In the genomic region with DNA sequence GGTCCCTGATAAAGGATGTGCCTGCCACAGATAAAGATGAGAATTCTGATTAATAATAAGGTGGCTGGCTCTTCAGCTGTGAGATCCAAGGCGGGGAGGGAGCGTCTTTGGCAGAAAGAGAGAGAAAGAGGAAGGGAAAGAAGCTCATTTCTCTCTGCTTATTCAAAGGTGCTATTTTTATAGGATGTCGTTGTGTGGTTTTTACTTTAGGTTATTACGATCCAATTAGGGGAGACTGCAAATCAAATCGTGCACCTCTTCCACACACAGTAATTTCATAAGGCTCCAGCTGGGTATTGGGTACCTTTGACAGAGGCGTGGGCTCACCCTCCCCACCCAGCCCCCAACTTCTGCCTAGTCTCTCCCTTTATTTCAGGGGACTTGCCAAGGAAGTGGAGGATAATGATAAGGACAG, we compare ENCODE assay signal across 12 mouse cellular contexts. TPM values are rescaled to one million over a fixed set of nuclear protein-coding genes. Genes with fewer than 3 reads are reported as not detected.
A peak's percentile ranks its signal among the peaks of the same experiment; 100 is the strongest.
DNase-seq lines count a peak whose midpoint lies in the region; ATAC-seq lines count a peak whose summit lies in the region.
"Had no signal": no experiment of that assay in that cellular context is flagged by ENCODE, and none has a peak within 500 bp of the region (broad histone marks: within the 10 kb centered on the region; RNA-seq: fewer than 3 reads in every experiment).

No protein-coding gene starts in this region.

- peak overlapping the region; percentile 72 for H3K9ac ChIP-seq in neural tube, embryonic 11.5 days (ENCODE audit: low read length)
- no peak overlapping the region for H3K9ac ChIP-seq in forebrain, embryonic 12.5 days
- H3K9ac ChIP-seq: embryonic facial prominence, embryonic 15.5 days had no signal

- no peak overlapping the region for H3K27ac ChIP-seq in neural tube, embryonic 11.5 days (ENCODE audit: low read depth, low read length)
- H3K27ac ChIP-seq in forebrain, embryonic 12.5 days = no peak overlapping the region
- H3K27ac ChIP-seq: embryonic facial prominence, embryonic 15.5 days; kidney, postnatal 0 days had no signal

- no peaks in the 10 kb centered on the region for H3K9me3 ChIP-seq in neural tube, embryonic 11.5 days (ENCODE audit: control insufficient read depth, low read length)
- no peaks in the 10 kb centered on the region for H3K9me3 ChIP-seq in forebrain, embryonic 12.5 days
- H3K9me3 ChIP-seq: embryonic facial prominence, embryonic 15.5 days had no signal

- 17% methylated on average over 6 of the region's 6 CpGs for WGBS in neural tube, embryonic 11.5 days
- 13% methylated on average over 6 of the region's 6 CpGs for WGBS in forebrain, embryonic 12.5 days

- no peaks in the 10 kb centered on the region for H3K36me3 ChIP-seq in neural tube, embryonic 11.5 days (ENCODE audit: control insufficient read depth, insufficient read depth, low read length)
- H3K36me3 ChIP-seq in forebrain, embryonic 12.5 days (replicated peaks) = no peaks in the 10 kb centered on the region
- H3K36me3 ChIP-seq: embryonic facial prominence, embryonic 15.5 days had no signal

- no peak for DNase-seq in neural tube, embryonic 11.5 days (ENCODE audit: low spot score)
- DNase-seq in neural tube, embryonic 10.5 days (ENCODE audit: extremely low spot score, low spot score) = no peak
- DNase-seq in layer of hippocampus, postnatal 36 days = peak; percentile 20 to 37
- peak; percentile 50 for DNase-seq in right cerebral cortex, postnatal 25 days
- DNase-seq in liver = no peak
- DNase-seq in thymus, postnatal 25 days = no peak
- DNase-seq in adrenal gland, postnatal 10 days = no peak
- DNase-seq: thymus, adult 2 months had no signal

- peak; percentile 21 for ATAC-seq in neural tube, embryonic 11.5 days (ENCODE audit: insufficient read depth, low FRiP score, low TSS enrichment)
- ATAC-seq in forebrain, embryonic 12.5 days (ENCODE audit: low FRiP score) = peak; percentile 56

- H3K27me3 ChIP-seq in neural tube, embryonic 11.5 days (ENCODE audit: control insufficient read depth, insufficient read depth, low read length) = no peaks in the 10 kb centered on the region
- no peaks in the 10 kb centered on the region; the same call in 1 of the 2 replicates for H3K27me3 ChIP-seq in forebrain, embryonic 12.5 days

- peak overlapping the region; percentile 73 for H3K4me2 ChIP-seq in neural tube, embryonic 11.5 days (ENCODE audit: low read depth)
- H3K4me2 ChIP-seq in forebrain, embryonic 12.5 days = peak overlapping the region; percentile 76

- H3K4me1 ChIP-seq in neural tube, embryonic 11.5 days (ENCODE audit: control insufficient read depth, insufficient read depth, low read length) = no peaks in the 10 kb centered on the region; the same call in 1 of the 2 replicates
- H3K4me1 ChIP-seq in forebrain, embryonic 12.5 days = peaks cover 13% of the 10 kb centered on the region
- H3K4me1 ChIP-seq: embryonic facial prominence, embryonic 15.5 days had no signal

- H3K4me3 ChIP-seq in neural tube, embryonic 11.5 days (ENCODE audit: low read depth, low read length) = peak overlapping the region; percentile 45
- H3K4me3 ChIP-seq in forebrain, embryonic 12.5 days (replicated peaks) = peak overlapping the region; percentile 49

RNA-seq across cellular contexts. Expression of a gene that starts 1.0 kb away (rescaled TPM):
- 7.3 and 8.1 TPM in 2 replicates for polyA plus RNA-seq in neural tube, embryonic 11.5 days (2014; fragmentation: Nextera tagmentation; extraction: Ambion mirVana)
- polyA plus RNA-seq in forebrain, embryonic 12.5 days (2016; fragmentation: Nextera tagmentation; extraction: Ambion mirVana) = 2.8 and 3.8 TPM in 2 replicates
- total RNA-seq in layer of hippocampus, postnatal 36 days (2021) = 100 to 1,000 TPM in 1 of 2 experiments, 10 to 100 TPM in 1; 93.5 to 105 TPM
- under 1 TPM; 0.51 to 0.88 TPM for total RNA-seq in adrenal gland, postnatal 10 days (2021)
- total RNA-seq: megakaryocyte, adult 5-6 weeks had no signal
- polyA plus RNA-seq: thymus, adult 2 months had no signal

Comparison
In these comparisons a context has a peak if more than half of its experiments do, and no peak if none do; other contexts are left out.
1. DNase-seq: peak in layer of hippocampus, postnatal 36 days (2 of 2) and right cerebral cortex, postnatal 25 days (single experiment); none in neural tube, embryonic 11.5 days (single experiment), neural tube, embryonic 10.5 days (single experiment), liver (single experiment), thymus, postnatal 25 days (single experiment) and adrenal gland, postnatal 10 days (single experiment).
2. RNA of a gene that starts 1.0 kb away (total RNA-seq): 93.5 to 105 TPM in layer of hippocampus, postnatal 36 days; 0.51 to 0.88 TPM in adrenal gland, postnatal 10 days; every median in the first group is over 10 times any median in the second.